Mouse (Mus musculus): ENCODE results near the gene Agbl4. TPM values are rescaled to one million over a fixed set of nuclear protein-coding genes. Genes with fewer than 3 reads are reported as not detected.

The Agbl4 gene
- total and polyA plus RNA-seq, 3 experiments: not detected

- Histone ChIP-seq H3K27ac (ENCODE audit: insufficient read depth, low read depth) (no peak overlapping the region), H3K36me3 (replicated peaks in 1 of 2; ENCODE audit: control insufficient read depth in 1 of 2, insufficient read depth in 1 of 2, low read length in 1 of 2) (no peaks in the 10 kb centered on the region), H3K9me3 (replicated peaks; ENCODE audit: low read length) (no peaks in the 10 kb centered on the region), H3K4me3 (replicated peaks in 1 of 3; ENCODE audit: low read depth in 2 of 3, low read length in 2 of 3, poor library complexity in 1 of 3) (no peak overlapping the region), H3K79me2 (replicated peaks; ENCODE audit: control insufficient read depth, extremely low read depth, insufficient read depth, poor library complexity, severe bottlenecking) (no peaks in the 10 kb centered on the region), H3K4me1 (ENCODE audit: control insufficient read depth in 1 of 2, insufficient read depth in 2 of 2) (peaks cover 21 to 33% of the 10 kb centered on the region in 2 experiments), H3K4me2 (ENCODE audit: insufficient read depth, low read depth, poor library complexity, severe bottlenecking) (no peak overlapping the region), H3K27me3 (replicated peaks) (peaks cover 3% of the 10 kb centered on the region), H3K9ac (ENCODE audit: insufficient read depth, low read depth) (no peak overlapping the region)
- dilution Hi-C loops (cut with MboI; ENCODE audit: extremely low pct_ligation_motif_present, extremely low pct_unique_long_range_greater_than_20kb, low sequenced_read_pairs): no loop called here
- no peak for DNase-seq (ENCODE audit: extremely low read depth)
- no peak for TF ChIP-seq JUN (IDR thresholded peaks at IDR 0.05; ENCODE audit: insufficient read depth, low read depth, low read length)
- TF ChIP-seq USF1 (IDR thresholded peaks at IDR 0.05; ENCODE audit: low read depth, low read length): no peak
- TF ChIP-seq TBP (conservative IDR thresholded peaks at IDR 0.05; ENCODE audit: low read depth, low read length): no peak
- no peak for TF ChIP-seq RCOR1 (conservative IDR thresholded peaks at IDR 0.05; ENCODE audit: low read depth, low read length)
- TF ChIP-seq MAX (IDR thresholded peaks at IDR 0.05; ENCODE audit: low read length): no peak
- in situ Hi-C loops (cut with MboI; ENCODE audit: low pct_ligation_motif_present, low pct_unique_long_range_greater_than_20kb, low sequenced_read_pairs): no loop called here
Measured at GRCm38 (mm10) chr4:111475374-111475971, 1078.0 kb downstream of the Agbl4 start.

GRCm38 (mm10) chr4:111477507-111477906, 1080.0 kb downstream of the Agbl4 start:
- Histone ChIP-seq H3K9ac (ENCODE audit: insufficient read depth, low read depth) (no peak overlapping the region), H3K4me1 (ENCODE audit: control insufficient read depth in 1 of 2, insufficient read depth in 2 of 2) (peaks cover 12 to 25% of the 10 kb centered on the region in 2 experiments), H3K79me2 (replicated peaks; ENCODE audit: control insufficient read depth, extremely low read depth, insufficient read depth, poor library complexity, severe bottlenecking) (no peaks in the 10 kb centered on the region), H3K36me3 (replicated peaks in 1 of 2; ENCODE audit: control insufficient read depth in 1 of 2, insufficient read depth in 1 of 2, low read length in 1 of 2) (no peaks in the 10 kb centered on the region), H3K4me3 (replicated peaks in 1 of 3; ENCODE audit: low read depth in 2 of 3, low read length in 2 of 3, poor library complexity in 1 of 3) (no peak overlapping the region), H3K4me2 (ENCODE audit: insufficient read depth, low read depth, poor library complexity, severe bottlenecking) (no peak overlapping the region), H3K27me3 (replicated peaks) (peaks cover 3% of the 10 kb centered on the region), H3K9me3 (replicated peaks; ENCODE audit: low read length) (no peaks in the 10 kb centered on the region), H3K27ac (ENCODE audit: insufficient read depth, low read depth) (no peak overlapping the region)
- DNase-seq (ENCODE audit: extremely low read depth): no peak
- dilution Hi-C loops (cut with MboI; ENCODE audit: extremely low pct_ligation_motif_present, extremely low pct_unique_long_range_greater_than_20kb, low sequenced_read_pairs): no loop called here
- no peak for TF ChIP-seq MAFK (IDR thresholded peaks at IDR 0.05; ENCODE audit: insufficient replicate concordance, low read length)
- no peak for TF ChIP-seq USF2 (conservative IDR thresholded peaks at IDR 0.05; ENCODE audit: low read depth, low read length)
- TF ChIP-seq BHLHE40 (IDR thresholded peaks at IDR 0.05; ENCODE audit: low read depth, low read length): no peak
- no peak for TF ChIP-seq CTCF (conservative IDR thresholded peaks at IDR 0.05 in 1 of 2, IDR thresholded peaks at IDR 0.05 in 1 of 2; ENCODE audit: low read depth in 2 of 2, low read length in 2 of 2)
- TF ChIP-seq JUN (IDR thresholded peaks at IDR 0.05; ENCODE audit: insufficient read depth, low read depth, low read length): no peak
- no peak for TF ChIP-seq ZMIZ1 (IDR thresholded peaks at IDR 0.05; ENCODE audit: low read depth, low read length)
- no peak for TF ChIP-seq PAX5 (IDR thresholded peaks at IDR 0.05; ENCODE audit: low read length)
- TF ChIP-seq HCFC1 (IDR thresholded peaks at IDR 0.05; ENCODE audit: low read depth, low read length): no peak
- TF ChIP-seq ZNF384 (IDR thresholded peaks at IDR 0.05; ENCODE audit: low read depth, low read length): no peak
- no peak for TF ChIP-seq POLR2AphosphoS2 (IDR thresholded peaks at IDR 0.05; ENCODE audit: low read depth, low read length)
- TF ChIP-seq E2F4 (IDR thresholded peaks at IDR 0.05; ENCODE audit: insufficient replicate concordance, low read depth, low read length): no peak
- TF ChIP-seq ELF1 (IDR thresholded peaks at IDR 0.05; ENCODE audit: low read depth, low read length): no peak
- no peak for TF ChIP-seq SIN3A (IDR thresholded peaks at IDR 0.05; ENCODE audit: low read length)
- TF ChIP-seq ZKSCAN1 (IDR thresholded peaks at IDR 0.05; ENCODE audit: borderline replicate concordance, low read depth, low read length): no peak
- TF ChIP-seq MAX (IDR thresholded peaks at IDR 0.05; ENCODE audit: low read length): no peak
- no peak for TF ChIP-seq ZC3H11A (IDR thresholded peaks at IDR 0.05; ENCODE audit: low read depth, low read length)
- TF ChIP-seq POLR2A (IDR thresholded peaks at IDR 0.05; ENCODE audit: low read depth, low read length): no peak
- in situ Hi-C loops (cut with MboI; ENCODE audit: low pct_ligation_motif_present, low pct_unique_long_range_greater_than_20kb, low sequenced_read_pairs): no loop called here
